Mouse (Mus musculus): ENCODE measurements around the gene AC161166.1. TPM values are rescaled to one million over a fixed set of nuclear protein-coding genes. Genes with fewer than 3 reads are reported as not detected.
"Not testable (repeated sequence)": the region's sequence is repeated elsewhere in the genome, so short reads cannot be mapped to it uniquely, and the experiment has no call there.

AC161166.1 gene
- total RNA-seq, 2 experiments from 2014 or later: not detected

GRCm38 (mm10) chr7:24499856-24500577, 12.2 kb downstream of the AC161166.1 start:
- intact Hi-C loops (cut with DNase I): no loop called here
- DNase-seq (ENCODE audit: low spot score in 2 of 2): no peak

GRCm38 (mm10) chr7:24488303-24488702, 24.0 kb downstream of the AC161166.1 start:
- intact Hi-C loops (cut with DNase I): no loop called here

GRCm38 (mm10) chr7:24487403-24487802, 24.9 kb downstream of the AC161166.1 start:
- intact Hi-C loops (cut with DNase I): no loop called here
- no peak for DNase-seq (ENCODE audit: low spot score in 2 of 2)

More at GRCm38 (mm10) chr7:24488303-24488702, 24.0 kb downstream of the AC161166.1 start:
- DNase-seq (ENCODE audit: low spot score in 2 of 2): no peak

- intact Hi-C loops (cut with DNase I): no loop called here
- DNase-seq (ENCODE audit: low spot score in 2 of 2): no peak
Measured at GRCm38 (mm10) chr7:24486654-24487130, 25.6 kb downstream of the AC161166.1 start.

GRCm38 (mm10) chr7:24485481-24485880, 26.8 kb downstream of the AC161166.1 start:
- intact Hi-C loops (cut with DNase I): no loop called here
- DNase-seq (ENCODE audit: low spot score in 2 of 2): no peak

GRCm38 (mm10) chr7:24483291-24483690, 29.0 kb downstream of the AC161166.1 start:
- not testable (repeated sequence) for DNase-seq (ENCODE audit: low spot score in 2 of 2)
- intact Hi-C loops (cut with DNase I): loop anchor here (2.0 kb wide), 1 partner anchor 24 kb away; the partner anchor contains the start of gene Zfp428

GRCm38 (mm10) chr7:24482208-24483020, 29.8 kb downstream of the AC161166.1 start:
- DNase-seq (ENCODE audit: low spot score in 2 of 2): no peak
- intact Hi-C loops (cut with DNase I): loop anchor here (2.0 kb wide), 1 partner anchor 24 kb away; the partner anchor contains the start of gene Zfp428

GRCm38 (mm10) chr7:24481474-24482207, 30.6 kb downstream of the AC161166.1 start, which contains the start of gene Cadm4:
Gene Cadm4 (plus strand): TSS chr7:24482023.
- peak; percentile 87 to 90 for DNase-seq (ENCODE audit: low spot score in 2 of 2)
- intact Hi-C loops (cut with DNase I): loop anchor here (1.0 to 2.0 kb wide), 2 partner anchors 25 to 33 kb away; partner anchors contain the start of gene Zfp428

- DNase-seq (ENCODE audit: low spot score in 2 of 2): no peak
- intact Hi-C loops (cut with DNase I): loop anchor here (1.0 kb wide), 1 partner anchor 33 kb away; no protein-coding TSS in a partner anchor
Measured at GRCm38 (mm10) chr7:24480986-24481473, 31.2 kb downstream of the AC161166.1 start.

GRCm38 (mm10) chr7:24480121-24480941, 31.9 kb downstream of the AC161166.1 start:
- intact Hi-C loops (cut with DNase I): no loop called here

GRCm38 (mm10) chr7:24479685-24480084, 32.6 kb downstream of the AC161166.1 start:
- no peak for DNase-seq (ENCODE audit: low spot score in 2 of 2)
- intact Hi-C loops (cut with DNase I): no loop called here

More at GRCm38 (mm10) chr7:24480121-24480941, 31.9 kb downstream of the AC161166.1 start:
- peak in 1 of 2 experiments; percentile 64 for DNase-seq (ENCODE audit: low spot score in 2 of 2)

- intact Hi-C loops (cut with DNase I): no loop called here
- no peak for DNase-seq (ENCODE audit: low spot score in 2 of 2)
Measured at GRCm38 (mm10) chr7:24478911-24479310, 33.3 kb downstream of the AC161166.1 start.

GRCm38 (mm10) chr7:24476856-24477255, 35.4 kb downstream of the AC161166.1 start:
- intact Hi-C loops (cut with DNase I): no loop called here

GRCm38 (mm10) chr7:24476338-24476737, 35.9 kb downstream of the AC161166.1 start:
- DNase-seq (ENCODE audit: low spot score in 2 of 2): no peak
- intact Hi-C loops (cut with DNase I): no loop called here

More at GRCm38 (mm10) chr7:24476856-24477255, 35.4 kb downstream of the AC161166.1 start:
- DNase-seq (ENCODE audit: low spot score in 2 of 2): peak in 1 of 2 experiments; percentile 83

GRCm38 (mm10) chr7:24474811-24475506, 37.3 kb downstream of the AC161166.1 start:
- peak in 1 of 2 experiments; percentile 48 for DNase-seq (ENCODE audit: low spot score in 2 of 2)
- intact Hi-C loops (cut with DNase I): loop anchor here (2.0 kb wide), 1 partner anchor 90 kb away; no protein-coding TSS in a partner anchor

- peak in 1 of 2 experiments; percentile 80 for DNase-seq (ENCODE audit: low spot score in 2 of 2)
- intact Hi-C loops (cut with DNase I): loop anchor here (2.0 kb wide), 1 partner anchor 91 kb away; no protein-coding TSS in a partner anchor
Measured at GRCm38 (mm10) chr7:24473913-24474529, 38.2 kb downstream of the AC161166.1 start.

- no peak for DNase-seq (ENCODE audit: low spot score in 2 of 2)
- intact Hi-C loops (cut with DNase I): no loop called here
Measured at GRCm38 (mm10) chr7:24472937-24473336, 39.3 kb downstream of the AC161166.1 start.
